ENCODE assay signal across 8 mouse cellular contexts in genomic region chr5:114379763-114380162, GRCm38 (mm10). TPM values are rescaled to one million over a fixed set of nuclear protein-coding genes. Genes with fewer than 3 reads are reported as not detected.
DNase-seq lines count a peak whose midpoint lies in the region; ATAC-seq and TF ChIP-seq lines count a peak whose summit lies in the region.

No protein-coding gene starts in this region.

- intact Hi-C loops in heart, postnatal 14 days (cut with DNase I) = loop anchor here (2.0 to 5.0 kb wide), 2 partner anchors 65 to 132 kb away; no protein-coding TSS in a partner anchor
- intact Hi-C loops in left cerebral cortex, postnatal 36 days (cut with DNase I) = loop anchor here (2.0 kb wide), 1 partner anchor 65 kb away; no protein-coding TSS in a partner anchor

- H3K27ac ChIP-seq in heart, embryonic 11.5 days (ENCODE audit: low read depth, low read length) = peak overlapping the region; percentile 92
- H3K27ac ChIP-seq in ES-E14 (ENCODE audit: insufficient read depth, low read depth, low read length, poor library complexity, severe bottlenecking) = peak overlapping the region; percentile 48
- peak overlapping the region; percentile 91 for H3K27ac ChIP-seq in forebrain, postnatal 0 days (ENCODE audit: low read depth, low read length)
- H3K27ac ChIP-seq in liver, embryonic 14.5 days = peak overlapping the region; percentile 32
- peak overlapping the region; percentile 93 for H3K27ac ChIP-seq in stomach, embryonic 16.5 days (ENCODE audit: low read length)

- peaks cover 50% of the 10 kb centered on the region for H3K4me1 ChIP-seq in heart, embryonic 11.5 days (ENCODE audit: control insufficient read depth, insufficient read depth, low read length)
- peaks cover 2 to 19% of the 10 kb centered on the region in 2 experiments; a peak in 3 of 4 replicates for H3K4me1 ChIP-seq in ES-E14 (ENCODE audit: control insufficient read depth in 2 of 2, insufficient read depth in 2 of 2, low read length in 2 of 2, poor library complexity in 1 of 2)
- H3K4me1 ChIP-seq in forebrain, postnatal 0 days (ENCODE audit: insufficient read depth) = peaks cover 16% of the 10 kb centered on the region
- H3K4me1 ChIP-seq in liver, embryonic 14.5 days (replicated peaks; ENCODE audit: control insufficient read depth in 2 of 2, insufficient read depth in 2 of 2, low read length in 1 of 2) = peaks cover 30 to 44% of the 10 kb centered on the region in 2 experiments
- peaks cover 53% of the 10 kb centered on the region for H3K4me1 ChIP-seq in stomach, embryonic 16.5 days (ENCODE audit: control insufficient read depth, insufficient read depth, low read length)

- no peak for TF ChIP-seq EP300 in liver, embryonic 14.5 days (IDR thresholded peaks at IDR 0.05; ENCODE audit: low read depth)

- peak; percentile 3; the same call in 1 of the 2 replicates for ATAC-seq in heart, embryonic 11.5 days (replicated peaks; ENCODE audit: insufficient number of reproducible peaks, low FRiP score, low TSS enrichment)
- ATAC-seq in forebrain, postnatal 0 days = peak; percentile 49
- peak; percentile 4; the same call in 1 of the 2 replicates for ATAC-seq in liver, embryonic 14.5 days (ENCODE audit: insufficient read depth)
- ATAC-seq in stomach, embryonic 16.5 days (ENCODE audit: insufficient read depth, low FRiP score) = peak; percentile 26

- peak overlapping the region; percentile 89 for H3K4me3 ChIP-seq in heart, embryonic 11.5 days (ENCODE audit: low read depth, low read length)
- peak overlapping the region; percentile 80 to 95 for H3K4me3 ChIP-seq in ES-E14 (ENCODE audit: insufficient read depth in 1 of 2, low read depth in 1 of 2, low read length in 2 of 2, poor library complexity in 1 of 2, severe bottlenecking in 1 of 2)
- peak overlapping the region; percentile 96 for H3K4me3 ChIP-seq in forebrain, postnatal 0 days (ENCODE audit: low read depth, low read length)
- peak overlapping the region; percentile 91 to 98 for H3K4me3 ChIP-seq in liver, embryonic 14.5 days (ENCODE audit: insufficient read depth in 1 of 2, low read depth in 2 of 2, low read length in 2 of 2)
- H3K4me3 ChIP-seq in stomach, embryonic 16.5 days (replicated peaks; ENCODE audit: low read length) = peak overlapping the region; percentile 71

- H3K4me2 ChIP-seq in heart, embryonic 11.5 days = peak overlapping the region; percentile 90
- H3K4me2 ChIP-seq in forebrain, postnatal 0 days (ENCODE audit: low read depth) = peak overlapping the region; percentile 70
- peak overlapping the region; percentile 98 for H3K4me2 ChIP-seq in liver, embryonic 14.5 days (ENCODE audit: low read depth)
- peak overlapping the region; percentile 89 for H3K4me2 ChIP-seq in stomach, embryonic 16.5 days (ENCODE audit: low read depth, low read length)

- no peak for DNase-seq in heart, postnatal 14 days
- no peak for DNase-seq in ES-E14 (ENCODE audit: low read depth, low spot score)
- DNase-seq in forebrain, postnatal 0 days = peak; percentile 43
- DNase-seq in liver, embryonic 14.5 days (ENCODE audit: low read depth in 3 of 3, low spot score in 3 of 3) = no peak
- no peak for DNase-seq in cerebellum, adult 8-10 months
- DNase-seq in left cerebral cortex, postnatal 36 days (ENCODE audit: low spot score in 2 of 2) = no peak

- in situ Hi-C loops in ES-E14 (cut with MboI; ENCODE audit: low sequenced_read_pairs in 2 of 2, unreplicated experiment in 2 of 2) = no loop called here

- under 1% methylated on average over 20 of the region's 20 CpGs for WGBS in heart, embryonic 11.5 days (ENCODE audit: insufficient replicate concordance)
- 2% methylated on average over 20 of the region's 20 CpGs for whole genome bisulfite sequencing in forebrain, postnatal 0 days
- whole genome bisulfite sequencing in liver, embryonic 14.5 days (ENCODE audit: insufficient replicate concordance) = under 1% methylated on average over 20 of the region's 20 CpGs
- 1% methylated on average over 20 of the region's 20 CpGs for WGBS in stomach, embryonic 16.5 days

- TF ChIP-seq CTCF in forebrain, postnatal 0 days (IDR thresholded peaks at IDR 0.05; ENCODE audit: low read depth) = no peak
- no peak for TF ChIP-seq CTCF in liver, embryonic 14.5 days (IDR thresholded peaks at IDR 0.05; ENCODE audit: low read depth)

- 0 out of 2 replicates have a peak, but pooled peaks cover 4% of the 10 kb centered on the region for H3K36me3 ChIP-seq in heart, embryonic 11.5 days (ENCODE audit: control insufficient read depth, insufficient read depth, low read length)
- peaks cover 11% of the 10 kb centered on the region; the same call in 1 of the 2 replicates for H3K36me3 ChIP-seq in ES-E14 (ENCODE audit: control insufficient read depth, insufficient read depth, low read length, poor library complexity, severe bottlenecking)
- peaks cover 8% of the 10 kb centered on the region; the same call in 1 of the 2 replicates for H3K36me3 ChIP-seq in forebrain, postnatal 0 days (ENCODE audit: insufficient read depth)
- peaks cover 5% of the 10 kb centered on the region for H3K36me3 ChIP-seq in liver, embryonic 14.5 days (replicated peaks; ENCODE audit: control insufficient read depth, insufficient read depth, low read depth)
- H3K36me3 ChIP-seq in stomach, embryonic 16.5 days (ENCODE audit: control insufficient read depth, insufficient read depth, low read length) = 0 out of 2 replicates have a peak, but pooled peaks cover 4% of the 10 kb centered on the region

- no peaks in the 10 kb centered on the region for H3K27me3 ChIP-seq in heart, embryonic 11.5 days (ENCODE audit: control insufficient read depth, insufficient read depth, low read length)
- no peaks in the 10 kb centered on the region for H3K27me3 ChIP-seq in forebrain, postnatal 0 days (ENCODE audit: insufficient read depth, low read length)
- H3K27me3 ChIP-seq in liver, embryonic 14.5 days (ENCODE audit: control insufficient read depth, insufficient read depth, low read length) = no peaks in the 10 kb centered on the region
- H3K27me3 ChIP-seq in stomach, embryonic 16.5 days (ENCODE audit: control insufficient read depth, insufficient read depth, low read length) = no peaks in the 10 kb centered on the region

- H3K9ac ChIP-seq in heart, embryonic 11.5 days (ENCODE audit: low read depth, low read length) = peak overlapping the region; percentile 97
- H3K9ac ChIP-seq in ES-E14 (ENCODE audit: insufficient read depth, low read depth, low read length, poor library complexity, severe bottlenecking) = peak overlapping the region; percentile 92
- peak overlapping the region; percentile 91 for H3K9ac ChIP-seq in forebrain, postnatal 0 days
- peak overlapping the region; percentile 96 for H3K9ac ChIP-seq in liver, embryonic 14.5 days (replicated peaks)
- peak overlapping the region; percentile 96 for H3K9ac ChIP-seq in stomach, embryonic 16.5 days (ENCODE audit: low read length)

- no peaks in the 10 kb centered on the region for H3K9me3 ChIP-seq in heart, embryonic 11.5 days (replicated peaks; ENCODE audit: control insufficient read depth, low read length)
- H3K9me3 ChIP-seq in ES-E14 (ENCODE audit: control insufficient read depth, insufficient read depth, low read depth, low read length) = no peaks in the 10 kb centered on the region
- no peaks in the 10 kb centered on the region for H3K9me3 ChIP-seq in forebrain, postnatal 0 days (ENCODE audit: low read length)
- H3K9me3 ChIP-seq in liver, embryonic 14.5 days (ENCODE audit: control insufficient read depth, low read length) = no peaks in the 10 kb centered on the region
- no peaks in the 10 kb centered on the region for H3K9me3 ChIP-seq in stomach, embryonic 16.5 days (replicated peaks; ENCODE audit: control insufficient read depth, low read length)

TF ChIP-seq in ES-E14, 5 proteins besides CTCF, POLR2A, EP300 and RAD21:
- TF ChIP-seq CHD2 (IDR thresholded peaks at IDR 0.05; ENCODE audit: low read depth, low read length) (no peak), HCFC1 (IDR thresholded peaks at IDR 0.05; ENCODE audit: borderline replicate concordance, insufficient read depth, low read length) (no peak), MAFK (IDR thresholded peaks at IDR 0.05; ENCODE audit: insufficient read depth, low read depth, low read length) (no peak), ZC3H11A (IDR thresholded peaks at IDR 0.05; ENCODE audit: borderline replicate concordance, low read depth, low read length) (no peak), ZNF384 (IDR thresholded peaks at IDR 0.05; ENCODE audit: low read depth, low read length) (no peak)
TF ChIP-seq in ES-E14: peak in this region for 0.

RNA-seq across cellular contexts. Expression of gene Kctd10, which starts 0.5 kb away (rescaled TPM):
- 84.8 and 112 TPM in 2 replicates for polyA plus RNA-seq in heart, embryonic 11.5 days (2014; fragmentation: Nextera tagmentation; extraction: Ambion mirVana)
- 10 to 100 TPM; 61.2 to 63.1 TPM for total RNA-seq in heart, postnatal 14 days (2021)
- 54.4 and 94.6 TPM in 2 replicates for total RNA-seq in ES-E14 (2012; rRNA removed)
- total RNA-seq in forebrain, postnatal 0 days (2014; rRNA removed) = 61.6 and 63.0 TPM in 2 replicates
- polyA plus RNA-seq in forebrain, postnatal 0 days (2015; fragmentation: Nextera tagmentation; extraction: Ambion mirVana) = 69.7 and 74.1 TPM in 2 replicates
- polyA plus RNA-seq in liver, embryonic 14.5 days (2012; rRNA removed) = 12.3 and 13.0 TPM in 2 replicates
- 16.6 and 18.8 TPM in 2 replicates for polyA plus RNA-seq in liver, embryonic 14.5 days (2014; fragmentation: Nextera tagmentation; extraction: Ambion mirVana)
- polyA plus RNA-seq in stomach, embryonic 16.5 days (2015; fragmentation: Nextera tagmentation; extraction: Ambion mirVana) = 145 and 161 TPM in 2 replicates
- total RNA-seq in left cerebral cortex, postnatal 36 days (2021) = 10 to 100 TPM; 48.7 to 53.0 TPM

RNA-seq across cellular contexts. Expression of gene Ube3b, which starts 0.6 kb away (rescaled TPM):
- 43.0 and 54.7 TPM in 2 replicates for polyA plus RNA-seq in heart, embryonic 11.5 days (2014; fragmentation: Nextera tagmentation; extraction: Ambion mirVana)
- 10 to 100 TPM; 67.5 to 67.7 TPM for total RNA-seq in heart, postnatal 14 days (2021)
- 31.7 and 33.8 TPM in 2 replicates for total RNA-seq in ES-E14 (2012; rRNA removed)
- 45.1 and 46.8 TPM in 2 replicates for total RNA-seq in forebrain, postnatal 0 days (2014; rRNA removed)
- 31.0 and 35.2 TPM in 2 replicates for polyA plus RNA-seq in forebrain, postnatal 0 days (2015; fragmentation: Nextera tagmentation; extraction: Ambion mirVana)
- 12.9 and 13.9 TPM in 2 replicates for polyA plus RNA-seq in liver, embryonic 14.5 days (2012; rRNA removed)
- polyA plus RNA-seq in liver, embryonic 14.5 days (2014; fragmentation: Nextera tagmentation; extraction: Ambion mirVana) = 14.6 and 18.2 TPM in 2 replicates
- 42.5 and 48.1 TPM in 2 replicates for polyA plus RNA-seq in stomach, embryonic 16.5 days (2015; fragmentation: Nextera tagmentation; extraction: Ambion mirVana)
- total RNA-seq in left cerebral cortex, postnatal 36 days (2021) = 10 to 100 TPM; 81.6 to 88.1 TPM

Comparison
In these comparisons a context has a peak if more than half of its experiments do, and no peak if none do; other contexts are left out.
1. H3K27ac ChIP-seq: peak in every context shown above with its lines; median percentile 93 in stomach, embryonic 16.5 days; 92 in heart, embryonic 11.5 days; 91 in forebrain, postnatal 0 days; 48 in ES-E14; 32 in liver, embryonic 14.5 days.